Mouse (Mus musculus) Muller cell, postnatal 12 days (primary cell): ENCODE measurements around the gene Sdc3.

Experiments
- DNase-seq: peaks from one replicate; pipeline ENCODE4 v3.0.0-alpha.2; 2015; ENCODE audit errors: inconsistent ontology term

Sdc3 gene

GRCm38 (mm10) chr4:130792376-130793179 is at the start of gene Sdc3:
Gene Sdc3, plus strand, starts transcription at chr4:130792537.
- peak; percentile 51 for DNase-seq

- DNase-seq, result no peak
Measured at GRCm38 (mm10) chr4:130744058-130744457, 48.3 kb upstream of the Sdc3 start.

- DNase-seq, result peak; percentile 68
Measured at GRCm38 (mm10) chr4:130745561-130746306, 46.6 kb upstream of the Sdc3 start.

GRCm38 (mm10) chr4:130749566-130749965 is 42.8 kb upstream of the Sdc3 start:
- peak; percentile 22 for DNase-seq

GRCm38 (mm10) chr4:130751966-130752365 is 40.4 kb upstream of the Sdc3 start:
- DNase-seq, result no peak

GRCm38 (mm10) chr4:130752591-130752990 is 39.7 kb upstream of the Sdc3 start:
- no peak for DNase-seq

- no peak for DNase-seq
Measured at GRCm38 (mm10) chr4:130753755-130754154, 38.6 kb upstream of the Sdc3 start.

GRCm38 (mm10) chr4:130754776-130755175 is 37.6 kb upstream of the Sdc3 start:
- DNase-seq, result no peak

GRCm38 (mm10) chr4:130759875-130760274 is 32.5 kb upstream of the Sdc3 start:
- DNase-seq, result no peak

GRCm38 (mm10) chr4:130761809-130762208 is 30.5 kb upstream of the Sdc3 start:
- DNase-seq, result no peak

- DNase-seq, result no peak
Measured at GRCm38 (mm10) chr4:130765399-130766160, 26.8 kb upstream of the Sdc3 start.

GRCm38 (mm10) chr4:130766387-130766786 is 25.9 kb upstream of the Sdc3 start:
- DNase-seq, result no peak

GRCm38 (mm10) chr4:130766926-130767325 is 25.4 kb upstream of the Sdc3 start:
- DNase-seq, result no peak

- no peak for DNase-seq
Measured at GRCm38 (mm10) chr4:130773899-130774298, 18.4 kb upstream of the Sdc3 start.

- no peak for DNase-seq
Measured at GRCm38 (mm10) chr4:130774822-130775221, 17.5 kb upstream of the Sdc3 start.

GRCm38 (mm10) chr4:130777647-130778046 is 14.7 kb upstream of the Sdc3 start:
- no peak for DNase-seq

GRCm38 (mm10) chr4:130779037-130779436 is 13.3 kb upstream of the Sdc3 start:
- no peak for DNase-seq

GRCm38 (mm10) chr4:130782492-130782891 is 9.8 kb upstream of the Sdc3 start:
- no peak for DNase-seq

GRCm38 (mm10) chr4:130784755-130785154 is 7.6 kb upstream of the Sdc3 start:
- no peak for DNase-seq

GRCm38 (mm10) chr4:130787530-130787929 is 4.8 kb upstream of the Sdc3 start:
- DNase-seq, result no peak

GRCm38 (mm10) chr4:130790180-130790579 is 2.2 kb upstream of the Sdc3 start:
- peak; percentile 61 for DNase-seq

- no peak for DNase-seq
Measured at GRCm38 (mm10) chr4:130791811-130792375, 444 bp upstream of the Sdc3 start.
